8 mouse cellular contexts compared by ENCODE assay signal in genomic region chr17:48931621-48932405, GRCm38 (mm10). TPM values are rescaled to one million over a fixed set of nuclear protein-coding genes. Genes with fewer than 3 reads are reported as not detected.
DNase-seq lines count a peak whose midpoint lies in the region; ATAC-seq lines count a peak whose summit lies in the region.

Gene Lrfn2, plus strand, starts transcription at chr17:48932379.

- H3K4me1 ChIP-seq in intestine, embryonic 14.5 days (replicated peaks; ENCODE audit: control insufficient read depth, insufficient read depth, low read length): 0 out of 2 replicates have a peak, but pooled peaks cover 3% of the 10 kb centered on the region

- peak; percentile 64 to 70 for DNase-seq in adrenal gland, adult 18-20 months (ENCODE audit: low spot score in 2 of 2)
- peak; percentile 87 for DNase-seq in embryo, embryonic 10 days (ENCODE audit: low spot score)
- DNase-seq in gastrocnemius, postnatal 25 days: peak; percentile 58
- DNase-seq in intestine, embryonic 14.5 days (ENCODE audit: low spot score): peak; percentile 96
- peak; percentile 58 to 86 for DNase-seq in left cerebral cortex, adult 9 months (ENCODE audit: low spot score in 2 of 2)
- peak; percentile 93 for DNase-seq in right cerebral cortex, postnatal 10 days (ENCODE audit: low spot score in 2 of 2)
- DNase-seq in urinary bladder, postnatal 14 days (ENCODE audit: low spot score): peak; percentile 74

- under 1% methylated on average over 55 of the region's 56 CpGs for WGBS in intestine, embryonic 14.5 days

- peak within 1 kb of the TSS; percentile 49 for H3K4me3 ChIP-seq in intestine, embryonic 14.5 days (ENCODE audit: low read depth, low read length)

- H3K9me3 ChIP-seq in intestine, embryonic 14.5 days (ENCODE audit: control insufficient read depth, low read length): no peaks in the 10 kb centered on the region

- H3K9ac ChIP-seq in intestine, embryonic 14.5 days (ENCODE audit: low read length): peak within 1 kb of the TSS; percentile 58

- no peaks in the 10 kb centered on the region for H3K36me3 ChIP-seq in intestine, embryonic 14.5 days (ENCODE audit: control insufficient read depth, insufficient read depth, low read length)

- peak; percentile 95 for ATAC-seq in intestine, embryonic 14.5 days (replicated peaks; ENCODE audit: low FRiP score, low TSS enrichment, low read depth)
- ATAC-seq in megakaryocyte, adult 5-6 weeks (ENCODE audit: poor library complexity, severe bottlenecking): peak; percentile 91

- no peak within 1 kb of the TSS for H3K27ac ChIP-seq in intestine, embryonic 14.5 days (ENCODE audit: low read depth)

- H3K4me2 ChIP-seq in intestine, embryonic 14.5 days (ENCODE audit: low read length): peak within 1 kb of the TSS; percentile 74

- peaks cover 24% of the 10 kb centered on the region for H3K27me3 ChIP-seq in intestine, embryonic 14.5 days (replicated peaks; ENCODE audit: control insufficient read depth, insufficient read depth, low read length)

RNA-seq across cellular contexts. Expression of gene Lrfn2, which starts in this region (rescaled TPM):
- total RNA-seq in adrenal gland, adult 18-20 months (2021): under 1 TPM; 0.50 to 0.74 TPM
- total RNA-seq in gastrocnemius, postnatal 25 days (2021): under 1 TPM; 0.13 to 0.24 TPM
- polyA plus RNA-seq in intestine, embryonic 14.5 days (2014; fragmentation: Nextera tagmentation; extraction: Ambion mirVana): 0.61 and 0.69 TPM in 2 replicates
- not detected in 2 replicates for total RNA-seq in megakaryocyte, adult 5-6 weeks (2015)
- not detected in 2 replicates for total RNA-seq in megakaryocyte, adult 5-6 weeks (2017)

Comparison
In these comparisons a context has a peak if more than half of its experiments do, and no peak if none do; other contexts are left out.
1. Peak in DNase-seq in adrenal gland, adult 18-20 months; RNA of the gene not detected or under 1 TPM.
2. Peak in DNase-seq in gastrocnemius, postnatal 25 days; RNA of the gene not detected or under 1 TPM.
3. Peak in DNase-seq, ATAC-seq, H3K4me3 ChIP-seq, H3K9ac ChIP-seq and H3K4me2 ChIP-seq in intestine, embryonic 14.5 days; RNA of the gene not detected or under 1 TPM.
4. Peak in ATAC-seq in megakaryocyte, adult 5-6 weeks; RNA of the gene not detected or under 1 TPM.